Mouse (Mus musculus): ENCODE data around the gene Nup88. TPM values are rescaled to one million over a fixed set of nuclear protein-coding genes. Genes with fewer than 3 reads are reported as not detected.
A peak's percentile ranks its signal among the peaks of the same experiment; 100 is the strongest.

Nup88 gene
- polyA plus RNA-seq, 1 experiment from 2014 or later = 128 TPM

GRCm38 (mm10) chr11:70970560-70971540 lies 1.1 kb upstream of the Nup88 start:
- ChIA-PET POLR2A (no interaction called here), CTCF (interaction anchor here (1.0 kb wide), 1 partner anchor 11 kb away, joined by 3 read pairs; no protein-coding TSS in a partner anchor)
- in situ Hi-C loops (cut with MboI; ENCODE audit: low pct_unique_long_range_greater_than_20kb) = no loop called here
- no peak for DNase-seq (ENCODE audit: low read depth, low spot score)
- ATAC-seq = peak; percentile 58
- TF ChIP-seq CTCF (IDR thresholded peaks at IDR 0.05) = no peak
- H3K27me3 ChIP-seq = no peaks in the 10 kb centered on the region

GRCm38 (mm10) chr11:70969271-70969794 lies 440 bp downstream of the Nup88 start:
- DNase-seq (ENCODE audit: low read depth, low spot score) = no peak

GRCm38 (mm10) chr11:70964222-70964907 lies 5.4 kb downstream of the Nup88 start:
- H3K27me3 ChIP-seq = no peaks in the 10 kb centered on the region
- ChIA-PET POLR2A (interaction anchor here (0.6 kb wide), 1 partner anchor 17 kb away, joined by 3 read pairs; no protein-coding TSS in a partner anchor), CTCF (interaction anchor here (0.7 to 0.9 kb wide), 4 partner anchors 11 to 44 kb away, joined by 3 read pairs; no protein-coding TSS in a partner anchor)
- in situ Hi-C loops (cut with MboI; ENCODE audit: low pct_unique_long_range_greater_than_20kb) = no loop called here
- DNase-seq (ENCODE audit: low read depth, low spot score) = no peak
- ATAC-seq = no peak
- TF ChIP-seq CTCF (IDR thresholded peaks at IDR 0.05) = no peak

More at GRCm38 (mm10) chr11:70969271-70969794, 440 bp downstream of the Nup88 start:
- no peaks in the 10 kb centered on the region for H3K27me3 ChIP-seq
- in situ Hi-C loops (cut with MboI; ENCODE audit: low pct_unique_long_range_greater_than_20kb) = no loop called here
- ChIA-PET CTCF (interaction anchor here (1.5 kb wide), 1 partner anchor 13 kb away, joined by 5 read pairs; the partner anchor contains the start of gene C1qbp), POLR2A (no interaction called here)
- ATAC-seq = no peak
- TF ChIP-seq CTCF (IDR thresholded peaks at IDR 0.05) = no peak

GRCm38 (mm10) chr11:70960786-70961554 lies 8.8 kb downstream of the Nup88 start:
- TF ChIP-seq CTCF (IDR thresholded peaks at IDR 0.05) = no peak
- DNase-seq (ENCODE audit: low read depth, low spot score) (no peak), ATAC-seq (no peak)
- no peaks in the 10 kb centered on the region for H3K27me3 ChIP-seq
- ChIA-PET CTCF (no interaction called here), POLR2A (no interaction called here)
- in situ Hi-C loops (cut with MboI; ENCODE audit: low pct_unique_long_range_greater_than_20kb) = no loop called here

- no peaks in the 10 kb centered on the region for H3K27me3 ChIP-seq
- in situ Hi-C loops (cut with MboI; ENCODE audit: low pct_unique_long_range_greater_than_20kb) = no loop called here
- TF ChIP-seq CTCF (IDR thresholded peaks at IDR 0.05) = no peak
- no peak for ATAC-seq
- ChIA-PET CTCF (interaction anchor here (0.9 to 1.0 kb wide), 2 partner anchors 15 to 50 kb away, joined by 3 read pairs; no protein-coding TSS in a partner anchor), POLR2A (interaction anchor here (0.6 kb wide), 1 partner anchor 75 kb away, joined by 3 read pairs; no protein-coding TSS in a partner anchor)
- no peak for DNase-seq (ENCODE audit: low read depth, low spot score)
Observed at GRCm38 (mm10) chr11:70954711-70955110, 15.1 kb downstream of the Nup88 start.

GRCm38 (mm10) chr11:70944935-70945817 lies 24.6 kb downstream of the Nup88 start:
- DNase-seq (ENCODE audit: low read depth, low spot score) = no peak
- in situ Hi-C loops (cut with MboI; ENCODE audit: low pct_unique_long_range_greater_than_20kb) = no loop called here
- CTCF ChIA-PET = interaction anchor here (1.4 kb wide), 1 partner anchor 9 kb away, joined by 3 read pairs; no protein-coding TSS in a partner anchor
- no peak for ATAC-seq
- POLR2A ChIA-PET = no interaction called here
- H3K27me3 ChIP-seq = no peaks in the 10 kb centered on the region
- no peak for TF ChIP-seq CTCF (IDR thresholded peaks at IDR 0.05)

GRCm38 (mm10) chr11:70943651-70944050 lies 26.1 kb downstream of the Nup88 start:
- POLR2A ChIA-PET = no interaction called here
- no peaks in the 10 kb centered on the region for H3K27me3 ChIP-seq
- CTCF ChIA-PET = no interaction called here
- ATAC-seq (no peak), DNase-seq (ENCODE audit: low read depth, low spot score) (no peak)
- in situ Hi-C loops (cut with MboI; ENCODE audit: low pct_unique_long_range_greater_than_20kb) = no loop called here
- no peak for TF ChIP-seq CTCF (IDR thresholded peaks at IDR 0.05)

GRCm38 (mm10) chr11:70942596-70942995 lies 27.2 kb downstream of the Nup88 start:
- TF ChIP-seq CTCF (IDR thresholded peaks at IDR 0.05) = peak; percentile 29
- H3K27me3 ChIP-seq = no peaks in the 10 kb centered on the region
- no peak for ATAC-seq
- ChIA-PET CTCF (no interaction called here), POLR2A (no interaction called here)
- in situ Hi-C loops (cut with MboI; ENCODE audit: low pct_unique_long_range_greater_than_20kb) = no loop called here
- DNase-seq (ENCODE audit: low read depth, low spot score) = no peak

- CTCF ChIA-PET = interaction anchor here (1.4 kb wide), 1 partner anchor 33 kb away, joined by 3 read pairs; no protein-coding TSS in a partner anchor
- no peaks in the 10 kb centered on the region for H3K27me3 ChIP-seq
- POLR2A ChIA-PET = no interaction called here
- DNase-seq (ENCODE audit: low read depth, low spot score) (no peak), ATAC-seq (no peak)
- no peak for TF ChIP-seq CTCF (IDR thresholded peaks at IDR 0.05)
- in situ Hi-C loops (cut with MboI; ENCODE audit: low pct_unique_long_range_greater_than_20kb) = no loop called here
Observed at GRCm38 (mm10) chr11:70935316-70935715, 34.5 kb downstream of the Nup88 start.
